Mouse (Mus musculus) neural tube, embryonic 11.5 days (tissue): Measurements from ENCODE around the gene Nrf1. TPM values are rescaled to one million over a fixed set of nuclear protein-coding genes. Genes with fewer than 3 reads are reported as not detected.

Source experiments
- ATAC-seq: fragments of 200-750 bp; cut with Nextera tagmentation; 2 replicates; pipeline ENCODE4 v1.8.0; 2017; ENCODE audit warnings: moderate number of reproducible peaks, mild to moderate bottlenecking, moderate TSS enrichment, moderate library complexity; ENCODE audit not compliant: insufficient read depth, low FRiP score, low TSS enrichment
- DNase-seq: peaks from one replicate; pipeline ENCODE4 v3.0.0-alpha.2; 2015; ENCODE audit warnings: low spot score
- H3K27ac ChIP-seq: fragments of 300-500 bp; sonication (generic); 2 replicates; pipeline ENCODE4 v1.5.1; 2014; ENCODE audit warnings: low read depth, mild to moderate bottlenecking, low read length
- H3K27me3 ChIP-seq: fragments of 300-500 bp; sonication (generic); 2 replicates; pipeline ENCODE4 v1.6.1; 2014; ENCODE audit warnings: mild to moderate bottlenecking, low read length, mixed read lengths; ENCODE audit not compliant: control insufficient read depth, insufficient read depth
- H3K36me3 ChIP-seq: fragments of 300-500 bp; sonication (generic); 2 replicates; pipeline ENCODE4 v1.6.1; 2014; ENCODE audit warnings: mild to moderate bottlenecking, low read length, moderate library complexity, mixed read lengths; ENCODE audit not compliant: control insufficient read depth, insufficient read depth
- H3K4me1 ChIP-seq: fragments of 300-500 bp; sonication (generic); 2 replicates; pipeline ENCODE4 v1.6.1; 2014; ENCODE audit warnings: low read length, mixed read lengths; ENCODE audit not compliant: control insufficient read depth, insufficient read depth
- H3K4me2 ChIP-seq: fragments of 300-500 bp; sonication (generic); 2 replicates; pipeline ENCODE4 v1.6.1; 2014; ENCODE audit warnings: low read depth, mild to moderate bottlenecking, moderate library complexity
- H3K4me3 ChIP-seq: fragments of 300-500 bp; sonication (generic); 2 replicates; pipeline ENCODE4 v1.5.1; 2014; ENCODE audit warnings: low read depth, low read length
- H3K9ac ChIP-seq: fragments of 300-500 bp; sonication (generic); 2 replicates; pipeline ENCODE4 v1.6.1; 2014; ENCODE audit warnings: mild to moderate bottlenecking, low read length
- H3K9me3 ChIP-seq: fragments of 300-500 bp; sonication (generic); 2 replicates; pipeline ENCODE4 v1.6.1; 2016; ENCODE audit warnings: low read length; ENCODE audit not compliant: control insufficient read depth
- WGBS: fragments of 180-500 bp; shearing (Covaris S2); extraction: QIAGEN DNeasy Blood & Tissue Kit; methylation state at CpG from one replicate; pipeline ENCODE4 v1.1.7; 2014; 5-methylcytosine and 5-hydroxymethylcytosine counted together
- polyA plus RNA-seq: library from polyadenylated mRNA; unstranded; fragments of >200 nt; fragmentation: Nextera tagmentation; extraction: Ambion mirVana; gene quantifications from 2 replicates; pipeline ENCODE4 v1.2.1, GENCODE M21; 2014

Gene Nrf1
- polyA plus RNA-seq, 1 experiment from 2014 or later = 77.7 TPM

- Histone ChIP-seq H3K27me3 (no peaks in the 10 kb centered on the region), H3K4me2 (no peak overlapping the region), H3K4me1 (no peaks in the 10 kb centered on the region), H3K9ac (no peak overlapping the region), H3K9me3 (no peaks in the 10 kb centered on the region), H3K36me3 (peaks cover 5% of the 10 kb centered on the region), H3K4me3 (no peak overlapping the region), H3K27ac (no peak overlapping the region)
- WGBS = 92% methylated on average over 6 of the region's 6 CpGs
- ATAC-seq (no peak), DNase-seq (no peak)
Observed at GRCm38 (mm10) chr6:30092816-30093215, 45.0 kb downstream of the Nrf1 start.

GRCm38 (mm10) chr6:30101773-30102415 lies 54.1 kb downstream of the Nrf1 start:
- H3K9ac ChIP-seq = no peak overlapping the region
- H3K36me3 ChIP-seq = peaks cover 16% of the 10 kb centered on the region
- no peak for ATAC-seq
- no peak overlapping the region for H3K27ac ChIP-seq
- H3K4me1 ChIP-seq = no peaks in the 10 kb centered on the region
- no peaks in the 10 kb centered on the region for H3K27me3 ChIP-seq
- no peak overlapping the region for H3K4me3 ChIP-seq
- no peak for DNase-seq
- 83% methylated on average over 12 of the region's 12 CpGs for WGBS
- no peak overlapping the region for H3K4me2 ChIP-seq
- H3K9me3 ChIP-seq = no peaks in the 10 kb centered on the region

GRCm38 (mm10) chr6:30106091-30106490 lies 58.3 kb downstream of the Nrf1 start:
- Histone ChIP-seq H3K4me3 (no peak overlapping the region), H3K9ac (no peak overlapping the region), H3K9me3 (no peaks in the 10 kb centered on the region), H3K4me2 (no peak overlapping the region), H3K36me3 (peaks cover 11% of the 10 kb centered on the region), H3K4me1 (no peaks in the 10 kb centered on the region), H3K27ac (no peak overlapping the region), H3K27me3 (no peaks in the 10 kb centered on the region)
- WGBS = 85% methylated on average over 2 of the region's 2 CpGs
- no peak for ATAC-seq
- no peak for DNase-seq

GRCm38 (mm10) chr6:30107456-30107855 lies 59.7 kb downstream of the Nrf1 start:
- DNase-seq (no peak), ATAC-seq (no peak)
- H3K36me3 ChIP-seq = peaks cover 11% of the 10 kb centered on the region
- H3K27ac ChIP-seq = no peak overlapping the region
- WGBS = 87% methylated on average over 2 of the region's 2 CpGs
- no peaks in the 10 kb centered on the region for H3K4me1 ChIP-seq
- no peak overlapping the region for H3K4me3 ChIP-seq
- H3K4me2 ChIP-seq = no peak overlapping the region
- H3K9me3 ChIP-seq = no peaks in the 10 kb centered on the region
- no peak overlapping the region for H3K9ac ChIP-seq
- no peaks in the 10 kb centered on the region for H3K27me3 ChIP-seq

GRCm38 (mm10) chr6:30109820-30110502 lies 62.2 kb downstream of the Nrf1 start:
- no peak for ATAC-seq
- Histone ChIP-seq H3K4me1 (no peaks in the 10 kb centered on the region), H3K36me3 (peaks cover 8% of the 10 kb centered on the region), H3K9me3 (no peaks in the 10 kb centered on the region), H3K27me3 (no peaks in the 10 kb centered on the region), H3K4me2 (no peak overlapping the region), H3K4me3 (no peak overlapping the region), H3K9ac (no peak overlapping the region), H3K27ac (no peak overlapping the region)
- WGBS = 95% methylated on average over 10 of the region's 10 CpGs
- no peak for DNase-seq

GRCm38 (mm10) chr6:30112349-30113132 lies 64.8 kb downstream of the Nrf1 start:
- H3K4me3 ChIP-seq = no peak overlapping the region
- DNase-seq (no peak), ATAC-seq (no peak)
- H3K9ac ChIP-seq = no peak overlapping the region
- H3K36me3 ChIP-seq = peaks cover 12% of the 10 kb centered on the region
- 98% methylated on average over 4 of the region's 4 CpGs for WGBS
- H3K27ac ChIP-seq = no peak overlapping the region
- H3K4me1 ChIP-seq = no peaks in the 10 kb centered on the region
- H3K9me3 ChIP-seq = no peaks in the 10 kb centered on the region
- H3K4me2 ChIP-seq = no peak overlapping the region
- no peaks in the 10 kb centered on the region for H3K27me3 ChIP-seq

- no peaks in the 10 kb centered on the region for H3K9me3 ChIP-seq
- H3K27ac ChIP-seq = no peak overlapping the region
- peaks cover 16% of the 10 kb centered on the region for H3K36me3 ChIP-seq
- WGBS = 93% methylated on average over 2 of the region's 2 CpGs
- no peaks in the 10 kb centered on the region for H3K4me1 ChIP-seq
- H3K4me3 ChIP-seq = no peak overlapping the region
- H3K4me2 ChIP-seq = no peak overlapping the region
- ATAC-seq (no peak), DNase-seq (no peak)
- H3K9ac ChIP-seq = no peak overlapping the region
- H3K27me3 ChIP-seq = no peaks in the 10 kb centered on the region
Observed at GRCm38 (mm10) chr6:30114101-30114500, 66.3 kb downstream of the Nrf1 start.

- no peak overlapping the region for H3K4me2 ChIP-seq
- no peak for ATAC-seq
- no peaks in the 10 kb centered on the region for H3K27me3 ChIP-seq
- no peak for DNase-seq
- WGBS = 84% methylated on average over 2 of the region's 2 CpGs
- peaks cover 6% of the 10 kb centered on the region; the same call in 1 of the 2 replicates for H3K36me3 ChIP-seq
- H3K4me1 ChIP-seq = no peaks in the 10 kb centered on the region
- H3K9me3 ChIP-seq = no peaks in the 10 kb centered on the region
- H3K9ac ChIP-seq = no peak overlapping the region
- no peak overlapping the region for H3K4me3 ChIP-seq
- no peak overlapping the region for H3K27ac ChIP-seq
Observed at GRCm38 (mm10) chr6:30121152-30121551, 73.4 kb downstream of the Nrf1 start.
